Mouse (Mus musculus) C2C12 (cell line): Measurements from ENCODE around the gene Mmp19. TPM values are rescaled to one million over a fixed set of nuclear protein-coding genes. Genes with fewer than 3 reads are reported as not detected.

Source experiments
- H3K27me3 ChIP-seq: one replicate; pipeline ENCODE4 v1.6.1; 2011; ENCODE audit not compliant: control insufficient read depth, insufficient read depth, insufficient read length
- H3K36me3 ChIP-seq: one replicate; pipeline ENCODE4 v1.6.1; 2011; ENCODE audit not compliant: control insufficient read depth, insufficient read depth
- H3K4me3 ChIP-seq: one replicate; pipeline ENCODE4 v1.5.1; 2011; ENCODE audit warnings: mild to moderate bottlenecking, control low read depth; ENCODE audit not compliant: poor library complexity, insufficient read depth, severe bottlenecking
- H3K79me2 ChIP-seq: one replicate; pipeline ENCODE4 v1.6.1; 2011; ENCODE audit not compliant: control insufficient read depth, insufficient read depth
- H3K79me3 ChIP-seq: one replicate; pipeline ENCODE4 v1.6.1; 2011; ENCODE audit warnings: low read depth, control low read depth
- H3ac ChIP-seq: one replicate; pipeline ENCODE3; 2011; ENCODE audit warnings: low read depth; ENCODE audit not compliant: control insufficient read depth, insufficient read length
- CEBPB ChIP-seq: IDR thresholded peaks from one replicate; pipeline ENCODE4 v1.6.1; 2011; ENCODE audit warnings: low read depth, mild to moderate bottlenecking, control low read depth, moderate library complexity
- CTCF ChIP-seq: IDR thresholded peaks from one replicate; pipeline ENCODE4 v1.5.1; 2011; ENCODE audit not compliant: control insufficient read depth, insufficient read depth, insufficient read length
- FOSL1 ChIP-seq: IDR thresholded peaks from one replicate; pipeline ENCODE4 v1.8.0; 2011; ENCODE audit warnings: mild to moderate bottlenecking, low read length; ENCODE audit not compliant: poor library complexity, insufficient read depth, severe bottlenecking
- MAX ChIP-seq: IDR thresholded peaks from one replicate; pipeline ENCODE4 v1.6.1; 2011; ENCODE audit warnings: mild to moderate bottlenecking, control low read depth
- MYOD1 ChIP-seq: IDR thresholded peaks from one replicate; pipeline ENCODE4 v1.6.1; 2011; ENCODE audit warnings: low read depth; ENCODE audit not compliant: control insufficient read depth, insufficient read length
- MYOG ChIP-seq: IDR thresholded peaks from one replicate; pipeline ENCODE4 v1.6.1; 2011; ENCODE audit not compliant: control insufficient read depth, insufficient read length; ENCODE audit errors: extremely low read depth
- USF1 ChIP-seq: IDR thresholded peaks from one replicate; pipeline ENCODE4 v1.6.1; 2011; ENCODE audit warnings: low read depth, mild to moderate bottlenecking, control low read depth, moderate library complexity
- polyA plus RNA-seq: library from polyadenylated mRNA; unstranded; fragments of >200 nt; fragmentation: generic; extraction: Trizol; gene quantifications from one replicate; pipeline ENCODE4 v1.2.1, GENCODE M21; 2012; ENCODE audit warnings: missing spikeins

Mmp19 gene
- polyA plus RNA-seq, 1 experiment = 1.7 TPM

DNA sequence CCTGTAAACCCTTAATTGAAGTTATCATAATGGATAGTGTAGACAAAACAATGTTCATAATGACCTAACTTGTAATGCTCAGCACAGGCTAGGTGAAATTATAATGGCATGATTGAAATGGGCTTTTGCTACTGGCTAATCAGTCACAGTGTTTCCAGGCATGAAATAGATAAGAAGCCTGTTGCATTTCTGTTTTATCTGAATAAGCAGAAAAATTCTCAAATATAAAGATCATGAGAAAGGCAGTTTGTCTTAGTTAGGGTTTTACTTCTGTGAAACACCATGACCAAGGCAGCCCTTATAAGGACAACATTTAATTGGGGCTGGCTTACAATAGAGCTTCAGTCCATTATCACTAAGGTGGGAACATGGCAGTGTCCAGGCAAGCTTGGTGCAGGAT lies 49.9 kb downstream of the Mmp19 start:
- Histone ChIP-seq H3K4me3 (no peak overlapping the region), H3K79me2 (peaks cover 31% of the 10 kb centered on the region), H3K27me3 (no peaks in the 10 kb centered on the region), H3ac (no peak overlapping the region), H3K79me3 (peaks cover 11% of the 10 kb centered on the region), H3K36me3 (peaks cover 90% of the 10 kb centered on the region)
- TF ChIP-seq MYOD1 (no peak), CEBPB (no peak), USF1 (no peak), MYOG (no peak), MAX (no peak), FOSL1 (no peak), CTCF (no peak)

DNA sequence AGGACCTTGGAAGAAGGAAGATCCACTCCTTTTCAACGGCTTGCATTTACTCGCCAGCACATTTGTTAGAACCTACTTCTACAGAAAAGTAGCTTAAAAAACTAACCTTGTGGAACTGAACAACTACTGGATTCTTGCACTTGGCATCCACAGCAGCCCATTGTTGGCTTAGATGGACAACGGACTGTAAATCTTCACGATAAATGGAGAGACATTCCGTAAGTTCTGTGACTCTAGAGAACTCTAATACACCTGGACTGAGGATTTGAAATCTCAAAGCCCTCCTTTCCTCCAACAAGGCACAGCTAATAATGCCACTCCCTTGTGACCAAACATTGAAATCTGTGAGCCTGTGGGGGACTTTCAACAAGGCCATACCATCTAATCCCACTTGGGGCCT lies 52.5 kb downstream of the Mmp19 start:
- Histone ChIP-seq H3K79me2 (peaks cover 5% of the 10 kb centered on the region), H3K36me3 (peaks cover 90% of the 10 kb centered on the region), H3K4me3 (no peak overlapping the region), H3ac (no peak overlapping the region), H3K79me3 (no peaks in the 10 kb centered on the region), H3K27me3 (no peaks in the 10 kb centered on the region)
- no peak for TF ChIP-seq MYOG

- Histone ChIP-seq H3ac (no peak overlapping the region), H3K79me3 (no peaks in the 10 kb centered on the region), H3K27me3 (no peaks in the 10 kb centered on the region), H3K36me3 (peaks cover 91% of the 10 kb centered on the region), H3K4me3 (no peak overlapping the region), H3K79me2 (no peaks in the 10 kb centered on the region)
- TF ChIP-seq MAX (no peak), FOSL1 (no peak), CEBPB (no peak), USF1 (no peak), CTCF (no peak), MYOG (no peak), MYOD1 (no peak)
Observed at GRCm38 (mm10) chr10:128845516-128845915, 54.8 kb downstream of the Mmp19 start.

GRCm38 (mm10) chr10:128846664-128847063 lies 56.0 kb downstream of the Mmp19 start:
- Histone ChIP-seq H3K79me3 (no peaks in the 10 kb centered on the region), H3K27me3 (no peaks in the 10 kb centered on the region), H3K36me3 (peaks cover 90% of the 10 kb centered on the region), H3K79me2 (no peaks in the 10 kb centered on the region), H3ac (no peak overlapping the region), H3K4me3 (no peak overlapping the region)
- no peak for TF ChIP-seq CTCF
- no peak for TF ChIP-seq MAX
- TF ChIP-seq CEBPB = no peak
- TF ChIP-seq MYOG = no peak
- TF ChIP-seq USF1 = no peak
- TF ChIP-seq MYOD1 = no peak

GRCm38 (mm10) chr10:128848426-128848825 lies 57.7 kb downstream of the Mmp19 start:
- no peak overlapping the region for H3K4me3 ChIP-seq
- H3K36me3 ChIP-seq = peaks cover 90% of the 10 kb centered on the region
- H3K79me3 ChIP-seq = no peaks in the 10 kb centered on the region
- H3ac ChIP-seq = no peak overlapping the region
- no peaks in the 10 kb centered on the region for H3K27me3 ChIP-seq
- TF ChIP-seq MYOD1 = no peak
- no peak for TF ChIP-seq CTCF
- no peak for TF ChIP-seq MYOG
- TF ChIP-seq CEBPB = no peak
- no peak for TF ChIP-seq MAX
- no peak for TF ChIP-seq USF1
- TF ChIP-seq FOSL1 = no peak
- no peaks in the 10 kb centered on the region for H3K79me2 ChIP-seq

GRCm38 (mm10) chr10:128850339-128850738 lies 59.6 kb downstream of the Mmp19 start:
- TF ChIP-seq MYOD1 = no peak
- no peak for TF ChIP-seq MAX
- TF ChIP-seq USF1 = no peak
- peaks cover 87% of the 10 kb centered on the region for H3K36me3 ChIP-seq

More at GRCm38 (mm10) chr10:128850339-128850738, 59.6 kb downstream of the Mmp19 start:
- H3ac ChIP-seq = no peak overlapping the region
- H3K27me3 ChIP-seq = no peaks in the 10 kb centered on the region
- H3K4me3 ChIP-seq = no peak overlapping the region
- no peaks in the 10 kb centered on the region for H3K79me2 ChIP-seq
- no peaks in the 10 kb centered on the region for H3K79me3 ChIP-seq

Other genes with a start within 250 kb of the Mmp19 start
- 13.0 TPM for gene Zc3h10, start 243.1 kb upstream of the Mmp19 start, polyA plus RNA-seq
- 13,760 TPM for gene Rpl41, start 241.6 kb upstream of the Mmp19 start, polyA plus RNA-seq
- 232 TPM for gene Pa2g4, start 224.9 kb upstream of the Mmp19 start, polyA plus RNA-seq
- gene Erbb3, start 201.3 kb upstream of the Mmp19 start, polyA plus RNA-seq = 0.28 TPM
- gene Rps26, start 164.2 kb upstream of the Mmp19 start, polyA plus RNA-seq = 2,179 TPM
- gene Ikzf4, start 144.9 kb upstream of the Mmp19 start, polyA plus RNA-seq = 0.05 TPM
- 9.6 TPM for gene Suox, start 116.8 kb upstream of the Mmp19 start, polyA plus RNA-seq
- gene Rab5b, start 94.6 kb upstream of the Mmp19 start, polyA plus RNA-seq = 27.0 TPM
- gene Pmel, start 86.7 kb upstream of the Mmp19 start, polyA plus RNA-seq = 0.16 TPM
- gene Cdk2, start 85.9 kb upstream of the Mmp19 start, polyA plus RNA-seq = 34.7 TPM
- 7.3 TPM for gene Dgka, start 46.1 kb upstream of the Mmp19 start, polyA plus RNA-seq
- 38.0 TPM for gene Pym1, start 43.0 kb upstream of the Mmp19 start, polyA plus RNA-seq
- gene Dnajc14, start 13.2 kb downstream of the Mmp19 start, polyA plus RNA-seq = 31.2 TPM
- gene Tmem198b, start 13.5 kb downstream of the Mmp19 start, polyA plus RNA-seq = 15.1 TPM
- 56.6 TPM for gene Sarnp, start 26.4 kb downstream of the Mmp19 start, polyA plus RNA-seq
- gene Ormdl2, start 30.7 kb downstream of the Mmp19 start, polyA plus RNA-seq = 41.1 TPM
- 17.0 TPM for gene Gdf11, start 100.8 kb downstream of the Mmp19 start, polyA plus RNA-seq
- 2,043 TPM for gene Cd63, start 110.1 kb downstream of the Mmp19 start, polyA plus RNA-seq
- 12.6 TPM for gene Rdh5, start 132.0 kb downstream of the Mmp19 start, polyA plus RNA-seq
- gene Bloc1s1, start 133.1 kb downstream of the Mmp19 start, polyA plus RNA-seq = 204 TPM
- 100 TPM for gene Itga7, start 142.9 kb downstream of the Mmp19 start, polyA plus RNA-seq
- gene Mettl7b, start 170.1 kb downstream of the Mmp19 start, polyA plus RNA-seq = not detected
- gene Olfr9, start 198.5 kb downstream of the Mmp19 start, polyA plus RNA-seq = not detected
- gene Olfr763, start 219.9 kb downstream of the Mmp19 start, polyA plus RNA-seq = not detected
- gene Olfr764-ps1, start 249.0 kb downstream of the Mmp19 start, polyA plus RNA-seq = not detected